Mouse (Mus musculus): ENCODE measurements at regions not wholly inside any gene's neighbourhood (a gene's known extent, or its start where the extent isn't known, plus 50 kb on each side); places are given as distances from the start of the nearest gene placed in this dataset.
A peak's percentile ranks its signal among the peaks of the same experiment; 100 is the strongest.

GRCm38 (mm10) chr6:41135160-41135559 is 99.9 kb upstream of the 2210010C04Rik start:
- H3K36me3 ChIP-seq (ENCODE audit: insufficient read depth, low read length) = no peaks in the 10 kb centered on the region
- no peak overlapping the region for H3K9ac ChIP-seq (ENCODE audit: low read depth, low read length)
- no peak overlapping the region for H3K4me3 ChIP-seq (replicated peaks; ENCODE audit: low read depth, low read length)
- 74% methylated on average over 4 of the region's 4 CpGs for WGBS
- DNase-seq (ENCODE audit: low spot score) (no peak), ATAC-seq (replicated peaks; ENCODE audit: low FRiP score, low read depth) (no peak)
- TF ChIP-seq CTCF (IDR thresholded peaks at IDR 0.05; ENCODE audit: low read depth) = no peak
- H3K9me3 ChIP-seq (replicated peaks; ENCODE audit: low read length) = no peaks in the 10 kb centered on the region
- no peak overlapping the region for H3K27ac ChIP-seq
- H3K4me1 ChIP-seq (replicated peaks; ENCODE audit: insufficient read depth, low read length) = no peaks in the 10 kb centered on the region
- H3K27me3 ChIP-seq (ENCODE audit: insufficient read depth, low read length) = no peaks in the 10 kb centered on the region
- H3K4me2 ChIP-seq (ENCODE audit: low read length) = no peak overlapping the region

- H3K27ac ChIP-seq = no peak overlapping the region
- H3K27me3 ChIP-seq (ENCODE audit: insufficient read depth, low read length) = no peaks in the 10 kb centered on the region
- DNase-seq (ENCODE audit: low spot score) (no peak), ATAC-seq (replicated peaks; ENCODE audit: low FRiP score, low read depth) (no peak)
- H3K9ac ChIP-seq (ENCODE audit: low read depth, low read length) = no peak overlapping the region
- H3K4me1 ChIP-seq (replicated peaks; ENCODE audit: insufficient read depth, low read length) = no peaks in the 10 kb centered on the region
- H3K4me3 ChIP-seq (replicated peaks; ENCODE audit: low read depth, low read length) = no peak overlapping the region
- H3K4me2 ChIP-seq (ENCODE audit: low read length) = no peak overlapping the region
- TF ChIP-seq CTCF (IDR thresholded peaks at IDR 0.05; ENCODE audit: low read depth) = no peak
- no peaks in the 10 kb centered on the region for H3K36me3 ChIP-seq (ENCODE audit: insufficient read depth, low read length)
- H3K9me3 ChIP-seq (replicated peaks; ENCODE audit: low read length) = no peaks in the 10 kb centered on the region
- 85% methylated on average over 4 of the region's 4 CpGs for WGBS
Observed at GRCm38 (mm10) chr6:41129906-41130305, 94.6 kb upstream of the 2210010C04Rik start.

- 79% methylated on average over 7 of the region's 7 CpGs for whole genome bisulfite sequencing
- ATAC-seq (replicated peaks; ENCODE audit: low FRiP score, low read depth) (no peak), DNase-seq (ENCODE audit: low spot score) (no peak)
- Histone ChIP-seq H3K27ac (no peak overlapping the region), H3K27me3 (ENCODE audit: insufficient read depth, low read length) (no peaks in the 10 kb centered on the region), H3K4me2 (ENCODE audit: low read length) (no peak overlapping the region), H3K4me1 (replicated peaks; ENCODE audit: insufficient read depth, low read length) (no peaks in the 10 kb centered on the region), H3K36me3 (ENCODE audit: insufficient read depth, low read length) (no peaks in the 10 kb centered on the region), H3K9ac (ENCODE audit: low read depth, low read length) (no peak overlapping the region), H3K4me3 (replicated peaks; ENCODE audit: low read depth, low read length) (no peak overlapping the region), H3K9me3 (replicated peaks; ENCODE audit: low read length) (no peaks in the 10 kb centered on the region)
- no peak for TF ChIP-seq CTCF (IDR thresholded peaks at IDR 0.05; ENCODE audit: low read depth)
Observed at GRCm38 (mm10) chr6:41127816-41128215, 92.5 kb upstream of the 2210010C04Rik start.

GRCm38 (mm10) chr6:41126855-41127254 is 91.5 kb upstream of the 2210010C04Rik start:
- Histone ChIP-seq H3K27me3 (ENCODE audit: insufficient read depth, low read length) (no peaks in the 10 kb centered on the region), H3K4me1 (replicated peaks; ENCODE audit: insufficient read depth, low read length) (no peaks in the 10 kb centered on the region), H3K4me2 (ENCODE audit: low read length) (no peak overlapping the region), H3K36me3 (ENCODE audit: insufficient read depth, low read length) (no peaks in the 10 kb centered on the region), H3K9ac (ENCODE audit: low read depth, low read length) (no peak overlapping the region), H3K27ac (no peak overlapping the region), H3K4me3 (replicated peaks; ENCODE audit: low read depth, low read length) (no peak overlapping the region), H3K9me3 (replicated peaks; ENCODE audit: low read length) (no peaks in the 10 kb centered on the region)
- TF ChIP-seq CTCF (IDR thresholded peaks at IDR 0.05; ENCODE audit: low read depth) = no peak
- DNase-seq (ENCODE audit: low spot score) = no peak
- no peak for ATAC-seq (replicated peaks; ENCODE audit: low FRiP score, low read depth)

- Histone ChIP-seq H3K27ac (no peak overlapping the region), H3K27me3 (ENCODE audit: insufficient read depth, low read length) (no peaks in the 10 kb centered on the region), H3K36me3 (ENCODE audit: insufficient read depth, low read length) (no peaks in the 10 kb centered on the region), H3K9me3 (replicated peaks; ENCODE audit: low read length) (no peaks in the 10 kb centered on the region), H3K4me2 (ENCODE audit: low read length) (no peak overlapping the region), H3K4me3 (replicated peaks; ENCODE audit: low read depth, low read length) (no peak overlapping the region), H3K4me1 (replicated peaks; ENCODE audit: insufficient read depth, low read length) (no peaks in the 10 kb centered on the region), H3K9ac (ENCODE audit: low read depth, low read length) (no peak overlapping the region)
- ATAC-seq (replicated peaks; ENCODE audit: low FRiP score, low read depth) (no peak), DNase-seq (ENCODE audit: low spot score) (no peak)
- WGBS = 79% methylated on average over 3 of the region's 3 CpGs
- no peak for TF ChIP-seq CTCF (IDR thresholded peaks at IDR 0.05; ENCODE audit: low read depth)
Observed at GRCm38 (mm10) chr6:41121641-41122040, 86.3 kb upstream of the 2210010C04Rik start.

- Histone ChIP-seq H3K4me3 (replicated peaks; ENCODE audit: low read depth, low read length) (no peak overlapping the region), H3K9ac (ENCODE audit: low read depth, low read length) (no peak overlapping the region), H3K4me2 (ENCODE audit: low read length) (no peak overlapping the region), H3K4me1 (replicated peaks; ENCODE audit: insufficient read depth, low read length) (no peaks in the 10 kb centered on the region), H3K9me3 (replicated peaks; ENCODE audit: low read length) (no peaks in the 10 kb centered on the region), H3K27ac (no peak overlapping the region), H3K36me3 (ENCODE audit: insufficient read depth, low read length) (no peaks in the 10 kb centered on the region), H3K27me3 (ENCODE audit: insufficient read depth, low read length) (no peaks in the 10 kb centered on the region)
- DNase-seq (ENCODE audit: low spot score) (no peak), ATAC-seq (replicated peaks; ENCODE audit: low FRiP score, low read depth) (no peak)
- TF ChIP-seq CTCF (IDR thresholded peaks at IDR 0.05; ENCODE audit: low read depth) = no peak
- 54% methylated on average over 2 of the region's 2 CpGs for WGBS
Observed at GRCm38 (mm10) chr6:41119176-41119575, 83.9 kb upstream of the 2210010C04Rik start.

GRCm38 (mm10) chr6:41118201-41118976 is 83.1 kb upstream of the 2210010C04Rik start:
- WGBS = 19% methylated on average over 7 of the region's 7 CpGs
- TF ChIP-seq CTCF (IDR thresholded peaks at IDR 0.05; ENCODE audit: low read depth) = peak; percentile 69

More at GRCm38 (mm10) chr6:41118201-41118976, 83.1 kb upstream of the 2210010C04Rik start:
- Histone ChIP-seq H3K9ac (ENCODE audit: low read depth, low read length) (no peak overlapping the region), H3K4me3 (replicated peaks; ENCODE audit: low read depth, low read length) (no peak overlapping the region), H3K27ac (no peak overlapping the region), H3K9me3 (replicated peaks; ENCODE audit: low read length) (no peaks in the 10 kb centered on the region), H3K4me2 (ENCODE audit: low read length) (no peak overlapping the region), H3K4me1 (replicated peaks; ENCODE audit: insufficient read depth, low read length) (no peaks in the 10 kb centered on the region), H3K27me3 (ENCODE audit: insufficient read depth, low read length) (no peaks in the 10 kb centered on the region), H3K36me3 (ENCODE audit: insufficient read depth, low read length) (no peaks in the 10 kb centered on the region)
- ATAC-seq (replicated peaks; ENCODE audit: low FRiP score, low read depth) = peak; percentile 77; the same call in 1 of the 2 replicates
- DNase-seq (ENCODE audit: low spot score) = peak; percentile 37

Measured in kidney, postnatal 0 days (tissue).